Mouse (Mus musculus) bone marrow, adult 2 months (tissue): ENCODE data around the gene Mdh1.

Experiments used
- CTCF ChIP-seq: fragments of 200-500 bp; IDR thresholded peaks from 2 replicates; pipeline ENCODE4 v1.5.1; 2011; ENCODE audit warnings: low read length, control low read depth; ENCODE audit not compliant: control insufficient read depth, insufficient read depth
- POLR2A ChIP-seq: fragments of 200-500 bp; IDR thresholded peaks from 2 replicates; pipeline ENCODE4 v1.6.1; 2011; ENCODE audit warnings: low read depth, mild to moderate bottlenecking, control low read depth, low read length, borderline replicate concordance; ENCODE audit not compliant: control insufficient read depth

GRCm38 (mm10) chr11:21567733-21568132 is 4.4 kb downstream of the Mdh1 start:
- TF ChIP-seq POLR2A (no peak), CTCF (no peak)
